Mouse (Mus musculus): ENCODE measurements around the gene Gpr108. TPM values are rescaled to one million over a fixed set of nuclear protein-coding genes. Genes with fewer than 3 reads are reported as not detected.

Gpr108 gene
- total RNA-seq, 2 experiments from 2014 or later = 22.6 to 24.4 TPM

DNA sequence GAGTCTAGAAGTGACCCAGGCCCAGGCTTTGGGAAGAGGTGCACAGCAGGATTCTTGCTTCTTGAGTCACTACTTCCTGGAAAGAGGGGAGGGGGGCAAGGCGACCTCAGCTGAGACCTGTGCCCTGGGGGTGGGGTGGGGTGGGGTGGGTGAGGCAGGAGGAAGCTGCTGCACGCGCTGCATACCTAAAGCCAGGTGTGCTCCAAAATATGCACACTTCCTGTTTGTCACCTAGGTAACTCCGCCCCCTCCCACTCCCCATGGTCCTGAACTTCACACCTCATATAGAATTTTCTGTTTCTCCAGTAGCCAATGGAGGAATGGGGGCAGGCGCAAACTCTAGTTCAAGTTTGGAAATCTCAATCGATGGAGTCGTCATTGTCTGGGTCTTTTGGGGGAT is 25.6 kb upstream of the Gpr108 start:
- no peak for ATAC-seq (replicated peaks; ENCODE audit: poor library complexity)

- no peak for ATAC-seq (replicated peaks; ENCODE audit: poor library complexity)
These were observed 23.1 kb upstream of the Gpr108 start for GRCm38 (mm10) chr17:57271301-57271700.

DNA sequence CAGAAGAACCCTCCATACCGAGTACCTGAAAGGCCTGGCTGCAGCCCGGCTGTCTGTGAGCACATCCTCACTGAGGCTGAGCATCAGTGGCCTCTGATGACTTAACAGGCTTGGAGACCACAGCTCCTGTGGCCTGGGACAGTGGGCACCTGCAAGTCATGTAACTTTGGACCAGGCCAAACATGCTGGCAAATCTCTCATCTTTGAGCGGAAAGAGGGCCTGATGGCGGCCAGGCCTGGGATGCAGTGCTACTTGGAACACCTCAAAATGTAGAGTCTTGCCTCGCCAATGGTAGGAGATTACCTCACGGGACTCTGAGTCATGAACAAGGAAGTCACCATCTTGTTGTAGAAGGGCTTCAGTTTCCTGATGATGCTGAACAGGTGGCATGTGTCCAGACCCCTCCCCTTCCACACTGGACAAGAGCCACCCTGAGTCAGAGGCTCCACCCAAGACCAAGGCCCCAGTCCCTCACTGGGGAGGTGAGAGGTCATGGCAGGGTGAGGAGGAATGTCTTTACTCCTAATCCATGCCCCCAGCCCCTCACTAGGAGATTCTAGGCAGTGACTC is 19.4 kb upstream of the Gpr108 start:
- no peak for ATAC-seq (replicated peaks; ENCODE audit: poor library complexity)

GRCm38 (mm10) chr17:57264972-57265945 is 17.0 kb upstream of the Gpr108 start:
- ATAC-seq (replicated peaks; ENCODE audit: poor library complexity) = peak; percentile 91

DNA sequence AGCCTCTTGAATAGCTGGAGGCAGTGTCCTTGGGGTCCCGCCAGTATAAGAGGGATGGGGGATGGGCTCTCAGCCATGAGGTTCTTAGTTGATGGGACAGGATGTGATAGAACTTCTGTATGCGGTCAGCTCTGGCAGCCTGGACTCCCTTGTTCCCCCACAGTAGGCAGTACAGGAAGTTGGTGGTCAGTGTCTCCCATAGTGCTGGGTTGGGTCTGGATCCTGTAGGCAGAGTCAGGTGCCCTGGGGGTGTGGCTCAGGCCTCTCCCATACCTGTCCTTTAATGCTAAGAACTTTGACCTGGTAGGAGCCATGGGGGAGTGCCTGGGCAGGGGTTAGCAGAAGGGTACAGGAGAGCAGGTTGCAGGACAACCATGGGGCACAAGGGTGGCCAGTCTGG is 15.9 kb upstream of the Gpr108 start:
- peak; percentile 79 for ATAC-seq (replicated peaks; ENCODE audit: poor library complexity)

GRCm38 (mm10) chr17:57262901-57263550 is 14.8 kb upstream of the Gpr108 start:
- no peak for ATAC-seq (replicated peaks; ENCODE audit: poor library complexity)

DNA sequence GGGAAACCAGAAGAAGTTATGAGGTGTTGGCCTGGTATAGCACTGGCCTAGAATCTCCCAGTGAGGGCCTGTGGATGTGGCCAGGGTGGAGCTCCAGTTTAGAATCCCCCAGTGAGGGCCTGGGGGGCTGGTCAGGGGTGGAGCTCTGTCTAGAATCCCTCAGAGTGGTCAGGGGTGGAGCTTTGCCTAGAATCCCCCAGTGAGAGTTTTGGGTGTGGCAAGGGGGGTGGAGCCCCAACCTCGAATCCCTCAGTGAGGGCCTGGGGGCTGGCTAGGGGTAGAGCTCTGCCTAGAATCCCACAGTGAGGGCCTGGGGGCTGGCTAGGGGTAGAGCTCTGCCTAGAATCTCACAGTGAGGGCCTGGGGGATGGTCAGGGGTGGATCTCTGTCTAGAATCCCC is 13.6 kb upstream of the Gpr108 start:
- ATAC-seq (replicated peaks; ENCODE audit: poor library complexity) = no peak

DNA sequence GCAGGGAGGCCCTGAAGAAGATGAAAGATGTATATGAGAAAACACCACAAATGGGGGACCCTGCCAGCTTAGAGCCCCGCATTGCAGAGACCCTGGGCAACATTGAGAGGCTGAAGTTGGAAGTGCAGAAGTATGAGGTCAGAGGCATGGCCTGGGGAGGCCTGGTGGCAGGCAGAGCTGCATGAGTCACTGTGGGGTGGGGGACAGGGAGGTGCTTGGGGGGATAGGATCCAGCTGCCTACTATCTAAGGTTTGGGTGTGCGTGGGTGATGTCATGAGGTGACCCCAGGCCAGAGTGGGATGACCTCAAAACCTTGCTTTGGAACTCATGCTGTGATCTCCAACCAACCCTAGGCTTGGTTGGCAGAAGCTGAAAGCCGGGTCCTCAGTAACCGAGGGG is 13.0 kb upstream of the Gpr108 start:
- ATAC-seq (replicated peaks; ENCODE audit: poor library complexity) = no peak

- ATAC-seq (replicated peaks; ENCODE audit: poor library complexity) = no peak
These were observed 12.1 kb upstream of the Gpr108 start for GRCm38 (mm10) chr17:57260351-57260750.

DNA sequence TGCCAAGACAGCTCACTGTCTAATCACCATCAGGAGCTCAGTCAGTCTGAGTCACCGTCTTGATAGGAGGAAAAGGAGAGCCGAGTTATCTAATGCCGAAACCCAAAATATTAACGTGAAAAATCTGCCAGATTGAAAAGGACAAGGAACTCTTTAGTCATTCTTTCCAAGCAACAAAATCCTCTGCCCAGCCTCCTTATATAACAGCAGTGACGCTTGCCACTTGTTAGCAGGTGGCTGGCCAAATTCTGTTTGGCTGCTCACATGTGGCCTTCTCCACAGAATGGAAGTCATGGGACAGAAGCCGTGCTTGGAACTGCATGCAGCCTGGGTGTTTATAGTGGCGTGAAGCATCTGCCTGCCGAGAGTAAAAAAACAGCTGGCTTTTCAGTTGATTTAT is 11.5 kb upstream of the Gpr108 start:
- ATAC-seq (replicated peaks; ENCODE audit: poor library complexity) = no peak

GRCm38 (mm10) chr17:57258191-57258590 is 9.9 kb upstream of the Gpr108 start:
- ATAC-seq (replicated peaks; ENCODE audit: poor library complexity) = no peak

DNA sequence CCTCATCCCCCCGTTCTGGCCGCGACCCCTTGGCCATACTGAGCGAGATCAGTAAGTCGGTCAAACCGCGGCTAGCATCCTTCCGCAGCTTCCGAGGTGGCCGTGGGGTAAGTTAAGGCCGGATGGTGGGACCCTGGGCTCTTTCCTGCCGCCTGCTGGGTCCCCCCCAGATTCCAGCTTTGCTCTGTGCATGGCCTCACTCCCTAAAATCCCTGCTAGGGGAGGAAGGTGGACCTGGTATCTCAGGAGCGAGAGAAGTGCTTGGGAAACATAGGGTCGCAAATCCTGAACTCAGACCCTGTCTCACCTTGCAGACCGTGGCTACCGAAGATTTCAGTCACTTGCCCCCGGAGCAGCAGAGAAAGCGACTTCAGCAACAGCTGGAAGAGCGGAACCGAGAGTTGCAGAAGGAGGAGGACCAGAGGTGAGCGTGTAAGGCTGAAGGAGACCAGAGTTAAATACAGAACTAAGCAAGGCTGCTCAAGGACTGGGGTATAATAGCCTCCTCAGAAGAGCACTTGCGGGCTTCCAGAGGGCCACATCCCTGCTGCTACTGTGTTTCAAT is 8.8 kb upstream of the Gpr108 start:
- no peak for ATAC-seq (replicated peaks; ENCODE audit: poor library complexity)

- no peak for ATAC-seq (replicated peaks; ENCODE audit: poor library complexity)
These were observed 7.1 kb upstream of the Gpr108 start for GRCm38 (mm10) chr17:57255354-57255753.

GRCm38 (mm10) chr17:57253306-57253705 is 5.1 kb upstream of the Gpr108 start:
- no peak for ATAC-seq (replicated peaks; ENCODE audit: poor library complexity)

- ATAC-seq (replicated peaks; ENCODE audit: poor library complexity) = no peak
These were observed 3.2 kb upstream of the Gpr108 start for GRCm38 (mm10) chr17:57251431-57251830.

GRCm38 (mm10) chr17:57250461-57251160 is 2.4 kb upstream of the Gpr108 start:
- ATAC-seq (replicated peaks; ENCODE audit: poor library complexity) = no peak

DNA sequence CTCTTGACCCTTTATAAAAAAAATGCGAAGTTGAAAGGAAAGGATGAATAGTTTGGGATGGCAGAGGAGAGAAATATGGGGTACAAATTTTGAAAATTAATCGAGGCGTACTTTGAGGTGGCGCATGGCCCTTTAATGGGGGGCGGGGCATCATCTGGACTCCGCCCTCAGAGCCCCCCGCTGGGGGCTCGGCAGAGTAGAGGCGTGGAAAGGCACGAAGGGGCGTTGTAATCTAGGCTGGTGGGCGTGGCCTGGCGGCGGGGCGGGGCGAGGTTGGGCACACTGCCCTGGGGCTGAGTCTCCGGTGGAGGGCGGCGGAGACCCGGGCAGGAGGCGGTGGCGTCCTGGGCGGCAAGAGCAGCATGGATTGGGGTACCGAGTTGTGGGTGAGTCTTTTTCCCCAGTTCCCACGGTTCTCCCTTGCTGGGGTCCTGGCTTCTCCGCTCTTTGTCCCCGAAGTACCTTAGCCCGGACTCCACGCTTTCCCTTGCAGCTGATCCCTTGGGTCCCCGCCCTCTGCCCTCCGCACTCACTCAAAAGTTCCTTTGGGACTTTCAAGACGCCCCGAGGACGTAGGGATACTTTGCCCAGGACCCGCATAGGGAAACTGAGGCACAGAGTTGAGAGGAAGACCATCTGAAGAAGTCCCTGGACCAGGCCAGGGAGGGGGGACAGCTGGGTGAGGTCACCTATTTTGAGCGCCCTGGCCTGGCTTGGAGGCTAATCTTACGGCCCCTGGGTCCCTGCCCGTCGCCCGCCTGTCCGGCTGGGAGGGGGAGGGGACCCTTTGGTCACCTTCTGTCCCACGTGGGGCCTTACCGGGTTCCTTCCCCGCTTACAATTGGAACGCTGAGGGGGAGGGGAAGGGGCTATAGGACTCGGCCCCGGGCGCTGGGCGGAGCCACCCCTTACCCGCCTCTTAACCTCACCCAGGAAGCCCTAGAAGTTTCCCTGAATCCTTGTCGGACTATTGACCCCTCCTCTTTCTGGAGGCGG is 1.2 kb upstream of the Gpr108 start, which contains the start of gene Trip10:
Trip10 (plus strand) TSS at position 270 of the 996 bp plus-strand sequence.
- ATAC-seq (replicated peaks; ENCODE audit: poor library complexity) = peak; percentile 52

DNA sequence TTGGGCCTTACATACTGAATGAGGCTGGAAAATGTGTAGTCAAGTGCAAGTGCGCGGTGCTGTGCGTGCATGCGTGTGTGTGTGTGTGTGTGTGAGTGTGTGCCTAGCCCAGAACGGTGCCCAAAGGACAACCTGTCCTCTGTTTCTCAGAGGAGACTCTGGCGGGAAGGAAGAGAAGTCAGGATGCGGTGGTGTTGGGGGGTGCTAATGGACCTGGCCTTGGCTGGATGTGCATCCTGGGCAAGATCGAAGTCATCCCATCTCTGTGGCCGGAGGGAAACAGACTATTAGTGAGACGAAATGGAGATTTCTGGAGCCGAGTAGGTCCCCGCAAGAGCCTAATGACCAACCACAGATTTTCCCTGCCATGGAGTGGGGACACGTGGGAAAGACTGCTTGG is 525 bp upstream of the Gpr108 start:
- ATAC-seq (replicated peaks; ENCODE audit: poor library complexity) = no peak

GRCm38 (mm10) chr17:57247393-57248200 is 649 bp downstream of the Gpr108 start:
- ATAC-seq (replicated peaks; ENCODE audit: poor library complexity) = peak; percentile 61
